Mouse (Mus musculus) G1E (cell line): ENCODE data around the gene Larp1.

Experiments used
- CTCF ChIP-seq: IDR thresholded peaks from 2 replicates; pipeline ENCODE4 v1.5.1; 2012; ENCODE audit warnings: low read depth, low read length, inconsistent platforms, mixed read lengths
- GATA1 ChIP-seq: IDR thresholded peaks from 2 replicates; pipeline ENCODE4 v1.6.1; 2012; ENCODE audit warnings: borderline replicate concordance, low read length, inconsistent platforms, mixed read lengths
- POLR2AphosphoS5 ChIP-seq: IDR thresholded peaks from 2 replicates; pipeline ENCODE4 v1.6.1; 2012; ENCODE audit warnings: low read depth, low read length, inconsistent platforms; ENCODE audit not compliant: insufficient replicate concordance
- TAL1 ChIP-seq: conservative IDR thresholded peaks from 2 replicates; pipeline ENCODE4 v1.6.1; 2012; ENCODE audit warnings: low read depth, low read length, inconsistent platforms, mixed read lengths

DNA sequence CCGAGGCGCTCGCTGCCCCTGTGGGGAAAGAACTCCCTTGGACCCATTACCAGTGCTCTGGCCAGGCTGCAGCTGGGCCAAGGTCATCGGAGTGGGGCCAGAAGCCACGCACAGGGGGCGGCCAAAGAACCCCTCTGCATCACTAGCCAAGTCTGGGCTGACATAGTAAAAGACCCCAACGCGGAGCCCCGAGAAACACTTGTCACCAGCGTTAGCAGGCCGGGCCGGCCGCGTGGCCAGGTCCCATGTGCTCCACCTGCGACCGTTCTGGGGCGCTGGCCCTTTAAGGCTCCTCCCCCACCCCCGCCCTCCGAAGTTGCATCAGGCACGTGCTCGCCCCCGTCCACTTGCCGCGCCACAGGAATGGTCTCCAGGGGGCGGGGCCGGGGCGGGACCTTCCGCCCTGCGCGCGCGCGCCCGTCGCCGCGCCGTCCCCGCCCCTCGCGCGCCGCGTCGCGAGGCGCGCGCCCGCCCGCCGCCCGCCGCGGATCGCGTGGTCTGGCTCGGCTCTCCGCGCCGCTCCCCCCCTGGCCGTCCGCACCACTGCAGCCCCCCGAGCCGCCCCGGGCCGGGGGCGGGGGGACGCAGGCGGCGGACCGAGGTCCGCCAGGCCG is 320 bp upstream of the Larp1 start:
- no peak for TF ChIP-seq CTCF
- TF ChIP-seq TAL1, result no peak
- no peak for TF ChIP-seq GATA1
- no peak for TF ChIP-seq POLR2AphosphoS5
